Mouse (Mus musculus): ENCODE data around the gene Fanca.
"Not testable (repeated sequence)": the region's sequence is repeated elsewhere in the genome, so short reads cannot be mapped to it uniquely, and the experiment has no call there.

Gene Fanca

GRCm38 (mm10) chr8:123230326-123230725 is 88.0 kb downstream of the Fanca start:
- not testable (repeated sequence) for DNase-seq

- DNase-seq = no peak
Measured at GRCm38 (mm10) chr8:123228416-123228815, 90.0 kb downstream of the Fanca start.

- peak; percentile 91 for DNase-seq
Measured at GRCm38 (mm10) chr8:123224278-123225266, 93.8 kb downstream of the Fanca start, which contains the start of gene Cdk10. Gene Cdk10 (plus strand): TSS chr8:123224842.

- no peak for DNase-seq
Measured at GRCm38 (mm10) chr8:123220917-123221316, 97.5 kb downstream of the Fanca start.

Data from layer of hippocampus, adult 9-11 months (tissue).